Mouse (Mus musculus) neural tube, embryonic 10.5 days (tissue): ENCODE measurements around the gene Gm8237.
"Not testable (repeated sequence)": the region's sequence is repeated elsewhere in the genome, so short reads cannot be mapped to it uniquely, and the experiment has no call there.

Source experiments
- DNase-seq: peaks from one replicate; pipeline ENCODE4 v3.0.0-alpha.2; 2017; ENCODE audit warnings: low spot score; ENCODE audit errors: extremely low spot score

Gm8237 gene

DNA sequence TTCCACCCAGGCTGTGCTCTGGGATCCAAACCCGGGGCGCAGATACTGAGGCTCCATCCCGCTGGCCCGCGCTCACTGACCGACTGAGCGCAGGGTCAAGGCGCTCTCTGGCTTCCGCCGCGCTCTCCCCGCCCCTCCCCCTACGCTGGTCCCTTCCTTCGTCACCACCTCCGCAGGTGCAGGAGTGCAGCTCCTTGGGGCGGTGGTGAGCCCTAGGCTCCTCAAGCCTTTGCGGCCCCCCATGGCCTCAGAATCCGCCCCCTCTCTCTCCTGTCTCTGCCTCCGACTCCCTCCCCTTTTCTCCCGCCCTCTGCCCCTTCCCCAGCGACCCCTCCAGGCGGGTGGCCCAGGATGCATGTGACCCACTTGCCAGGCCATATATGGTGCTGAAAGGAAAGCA is at the start of gene Gm8237:
Gene Gm8237 (minus strand): TSS at position 142 of the 400 bp plus-strand sequence.
- peak; percentile 16 for DNase-seq

DNA sequence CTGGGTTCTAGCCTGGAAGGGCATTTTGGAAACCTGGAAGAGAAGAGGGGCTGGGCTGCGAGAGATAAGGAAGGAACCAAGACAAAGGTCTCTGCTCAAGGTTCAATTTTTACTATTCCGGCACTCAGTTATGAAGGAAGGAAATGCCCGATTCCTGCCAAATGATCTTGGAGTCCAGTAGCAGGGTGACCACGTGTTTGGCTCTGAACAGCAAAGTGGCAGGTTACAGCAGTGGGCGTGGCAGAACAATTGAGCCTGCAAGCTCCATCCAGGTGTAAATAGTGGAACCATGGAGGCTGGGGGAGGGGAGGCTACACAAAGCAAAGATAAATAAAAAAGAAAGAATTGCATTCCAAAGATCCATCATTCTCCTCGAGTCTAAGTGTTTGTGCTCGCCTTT is 43.1 kb upstream of the Gm8237 start:
- not testable (repeated sequence) for DNase-seq

DNA sequence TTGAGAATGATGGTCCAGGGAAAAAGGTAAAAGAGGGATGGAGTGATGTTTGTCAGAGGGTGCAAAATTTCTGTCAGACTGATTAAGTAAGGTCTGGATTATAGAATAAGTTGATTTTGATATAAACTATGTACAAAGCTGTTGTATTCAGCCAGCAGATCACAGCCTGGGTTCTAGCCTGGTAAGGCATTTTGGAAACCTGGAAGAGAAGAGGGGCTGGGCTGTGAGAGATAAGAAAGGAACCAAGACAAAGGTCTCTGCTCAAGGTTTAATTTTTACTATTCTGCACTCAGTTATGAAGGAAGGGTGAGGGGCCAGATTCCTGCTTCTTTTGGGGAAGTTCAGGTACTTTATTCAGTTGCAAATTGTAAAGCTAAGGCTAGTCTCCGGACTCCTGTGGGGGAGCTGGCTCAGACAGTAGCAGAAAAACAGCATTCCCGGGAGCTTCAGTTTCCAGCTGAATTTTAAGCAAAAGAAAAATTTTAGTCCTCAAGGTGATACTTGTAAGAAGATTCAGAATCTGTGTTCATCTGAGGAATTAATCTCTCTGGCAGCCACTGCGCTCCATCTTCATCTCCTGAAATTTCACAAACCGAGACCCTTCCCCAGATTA is 38.3 kb upstream of the Gm8237 start:
- DNase-seq, result not testable (repeated sequence)

DNA sequence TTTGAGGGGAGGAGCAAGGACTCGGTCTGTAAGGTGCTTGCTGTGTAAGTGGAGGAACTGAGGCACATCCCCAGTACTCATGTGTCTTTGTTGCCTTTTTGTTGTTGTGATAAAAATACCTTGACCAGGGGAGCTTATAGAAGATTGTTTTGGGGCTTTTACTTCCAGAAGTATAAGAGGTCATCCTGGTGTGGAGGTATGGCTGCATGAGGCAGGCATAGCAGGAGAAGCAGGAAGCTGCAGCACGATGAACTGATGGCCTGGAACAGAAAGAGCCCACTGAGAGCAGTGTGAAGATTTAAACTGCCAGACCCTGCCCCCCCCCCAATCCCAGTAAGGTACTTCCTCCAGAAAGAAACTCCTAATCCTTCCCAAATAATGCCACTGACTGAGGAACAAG is 33.5 kb upstream of the Gm8237 start:
- not testable (repeated sequence) for DNase-seq

DNA sequence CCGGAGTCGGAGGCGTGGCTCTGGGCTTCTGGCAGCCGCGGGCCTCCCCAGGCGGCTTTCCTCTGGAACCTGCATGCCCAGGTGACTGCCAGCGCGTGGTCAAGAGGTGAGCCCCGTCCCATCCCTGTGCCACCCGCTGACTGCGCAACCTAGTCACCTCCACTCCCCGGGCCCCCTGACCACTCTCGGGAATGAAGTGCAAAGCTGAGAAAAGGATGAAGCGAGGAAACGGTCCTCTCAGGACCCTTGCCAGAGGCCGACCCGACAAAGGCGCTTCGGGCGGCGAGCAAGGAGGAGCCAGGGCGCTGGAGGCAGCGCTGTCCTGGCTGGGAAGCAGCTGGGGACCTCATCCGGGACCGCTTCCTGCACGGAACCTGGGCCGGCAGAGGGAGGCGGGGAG is 391 bp downstream of the Gm8237 start:
- peak; percentile 33 for DNase-seq

DNA sequence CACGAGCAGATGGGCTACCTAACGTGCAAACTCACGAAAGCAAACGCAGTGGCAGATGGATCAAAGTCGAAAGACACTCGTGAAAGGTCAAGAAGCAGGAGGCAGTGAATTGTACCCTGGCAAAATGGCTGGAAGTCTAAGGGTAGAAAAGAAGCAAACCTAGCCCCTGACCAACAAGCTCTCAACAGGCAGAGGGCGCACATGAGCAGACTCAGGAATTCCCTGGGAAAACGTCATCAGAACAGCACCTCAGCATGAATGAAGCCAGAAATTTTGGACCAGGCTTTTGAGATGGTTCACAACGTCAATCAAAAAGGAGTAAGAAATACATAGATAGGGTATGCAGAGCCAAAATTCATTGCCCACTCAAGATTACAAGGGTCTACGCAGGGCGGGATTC is 1.0 kb downstream of the Gm8237 start:
- peak; percentile 34 for DNase-seq

DNA sequence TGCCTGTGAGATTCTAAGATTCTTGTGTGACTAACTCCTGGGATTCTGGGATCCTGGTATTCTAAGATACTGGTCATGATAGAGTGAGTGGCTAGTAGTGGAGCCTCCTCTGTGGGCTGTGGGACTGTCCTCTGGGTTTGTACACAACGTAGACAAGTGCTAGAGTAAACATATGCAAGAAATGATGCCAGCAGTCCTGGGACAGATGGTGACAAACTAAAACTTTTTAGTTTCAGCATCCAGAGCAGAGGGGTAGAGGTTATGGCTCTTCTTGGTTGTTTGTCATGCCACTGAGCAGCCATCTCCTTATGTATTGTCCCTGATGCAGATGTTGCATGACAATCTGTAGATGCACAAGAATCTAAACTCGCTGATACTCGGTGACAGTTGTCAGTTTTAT is 24.3 kb downstream of the Gm8237 start:
- DNase-seq, result not testable (repeated sequence)

DNA sequence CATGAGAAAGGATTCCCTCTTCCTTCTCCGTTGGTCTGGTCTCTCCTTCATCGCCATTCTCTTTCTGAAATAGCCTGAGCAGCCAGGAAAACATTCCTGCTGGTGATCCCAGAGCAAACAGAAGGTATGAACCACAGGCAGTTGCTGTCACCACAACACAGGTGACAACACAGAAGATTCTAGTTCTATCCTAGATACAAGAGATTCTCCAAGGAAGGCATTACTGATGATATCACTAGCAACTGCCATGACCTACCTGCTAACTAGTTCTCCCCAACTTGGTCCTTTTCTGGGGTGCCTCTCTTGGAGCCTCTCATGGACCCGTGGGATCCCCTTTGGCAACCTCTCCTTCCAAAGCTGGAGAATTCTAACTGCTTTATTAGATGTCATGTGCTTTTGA is 50.0 kb downstream of the Gm8237 start, which contains the start of gene Gm3424:
Gene Gm3424 (minus strand): TSS at position 101 of the 400 bp plus-strand sequence.
- DNase-seq, result not testable (repeated sequence)

DNA sequence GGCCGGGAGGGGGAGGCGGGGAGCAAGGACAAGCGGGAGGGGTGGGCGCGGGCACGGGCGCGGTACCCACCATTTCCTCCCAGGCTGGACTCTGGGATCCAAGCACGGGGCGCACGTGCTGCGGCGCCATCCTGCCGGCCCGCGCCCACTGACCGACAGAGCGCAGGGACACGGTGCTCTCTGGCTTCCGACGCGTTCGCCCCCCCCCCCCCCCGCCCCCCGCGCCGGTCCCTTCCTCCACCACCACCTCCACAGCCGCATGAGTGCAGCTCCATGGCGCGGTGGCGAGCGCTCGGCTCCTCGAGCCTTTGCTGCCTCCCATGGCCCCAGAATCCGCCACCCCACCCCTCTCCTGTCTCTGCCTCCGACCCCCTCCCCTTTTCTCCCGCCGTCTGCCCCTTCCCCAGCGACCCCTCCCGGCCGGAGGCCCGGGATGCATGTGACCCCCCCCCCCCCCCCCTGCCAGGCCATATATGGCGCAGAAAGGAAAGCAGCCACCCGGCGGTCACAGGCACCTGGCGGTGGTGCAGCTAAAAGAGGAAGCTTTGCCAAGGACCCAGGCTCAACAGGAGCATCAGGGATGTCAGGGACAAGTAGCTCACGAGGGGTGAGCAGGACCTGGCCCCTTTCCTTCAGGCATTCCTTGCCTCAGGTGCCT is 67.4 kb downstream of the Gm8237 start:
- DNase-seq, result not testable (repeated sequence)
